Mouse (Mus musculus): ENCODE measurements around the gene Lrrc28.

The Lrrc28 gene

GRCm38 (mm10) chr7:67486417-67486816 lies 158.7 kb downstream of the Lrrc28 start:
- no peak for DNase-seq

- DNase-seq, result no peak
Observed at GRCm38 (mm10) chr7:67483698-67484097, 161.4 kb downstream of the Lrrc28 start.

- DNase-seq, result peak; percentile 60 to 80
Observed at GRCm38 (mm10) chr7:67479576-67480413, 165.3 kb downstream of the Lrrc28 start.

GRCm38 (mm10) chr7:67479168-67479567 lies 165.9 kb downstream of the Lrrc28 start:
- peak in 1 of 2 experiments; percentile 41 for DNase-seq

DNA sequence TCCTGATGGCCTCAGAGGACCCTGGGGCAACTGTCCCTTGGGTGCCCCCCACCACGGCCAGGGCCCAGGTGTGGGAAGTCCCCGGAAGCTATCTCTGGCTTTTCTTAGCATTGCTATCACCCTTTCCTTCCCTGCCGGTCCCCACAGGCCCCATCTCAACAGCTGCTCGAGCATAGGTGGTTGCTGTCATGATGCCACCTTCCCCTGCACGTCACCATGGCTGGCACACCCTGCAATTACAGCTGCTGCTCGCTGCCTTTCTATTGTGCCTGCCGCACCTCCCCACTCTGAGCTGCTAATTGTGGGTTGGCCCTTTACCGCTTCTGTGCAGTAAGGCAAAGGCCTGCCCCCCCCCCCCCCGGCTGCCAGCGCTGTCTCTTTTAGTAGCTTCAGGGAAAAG lies 167.1 kb downstream of the Lrrc28 start:
- peak in 1 of 2 experiments; percentile 23 for DNase-seq

GRCm38 (mm10) chr7:67471295-67471694 lies 173.8 kb downstream of the Lrrc28 start:
- peak; percentile 82 to 87 for DNase-seq

DNA sequence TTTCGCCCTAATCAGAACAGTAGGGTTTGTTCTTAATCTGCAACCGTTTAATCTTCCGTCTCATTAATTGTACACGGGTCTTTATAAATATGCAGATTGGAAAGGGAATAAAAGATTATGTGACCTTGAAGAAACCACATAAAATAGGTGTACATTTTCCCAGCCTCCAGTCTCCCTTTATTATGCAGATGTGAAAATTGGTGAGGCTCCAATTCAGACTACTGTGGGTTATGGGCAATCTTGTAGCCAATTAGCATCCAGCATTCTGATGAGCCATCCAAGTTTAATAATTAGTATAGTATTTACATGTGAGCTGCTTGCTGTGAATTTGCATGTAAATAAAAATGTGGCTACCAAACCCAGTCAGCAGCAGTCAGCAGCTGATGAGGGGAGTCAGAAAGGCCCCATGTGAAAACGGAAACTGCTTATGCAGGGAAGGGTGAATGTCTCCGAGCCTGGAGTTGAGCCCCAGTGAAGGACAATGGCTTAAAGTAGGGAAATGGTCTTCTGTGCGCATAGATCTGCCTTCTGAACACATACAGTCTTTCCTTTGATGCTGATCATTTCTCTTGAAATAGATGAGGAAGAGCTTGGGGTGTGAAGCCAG lies 176.2 kb downstream of the Lrrc28 start:
- DNase-seq, result no peak

DNA sequence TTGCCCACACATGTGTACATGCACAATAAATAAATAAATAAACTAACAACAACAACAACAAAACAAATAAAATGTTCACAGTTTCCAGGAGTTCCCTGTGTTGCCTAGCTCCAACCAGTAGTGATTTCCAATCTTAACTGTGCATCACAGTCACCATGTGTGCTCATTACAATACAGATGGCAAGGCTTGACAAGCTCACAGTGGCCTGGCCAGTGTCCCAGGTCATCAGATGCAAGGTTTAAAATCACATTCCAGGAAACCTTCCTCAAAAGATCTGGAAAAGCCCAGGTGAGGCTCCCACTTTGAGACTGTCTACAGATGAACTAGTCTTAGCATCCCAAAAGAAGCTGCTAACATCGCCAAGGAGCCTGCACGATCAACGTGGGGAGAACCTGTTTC lies 176.9 kb downstream of the Lrrc28 start:
- DNase-seq, result peak in 1 of 2 experiments; percentile 10

GRCm38 (mm10) chr7:67466322-67466721 lies 178.7 kb downstream of the Lrrc28 start:
- peak in 1 of 2 experiments; percentile 16 for DNase-seq

DNA sequence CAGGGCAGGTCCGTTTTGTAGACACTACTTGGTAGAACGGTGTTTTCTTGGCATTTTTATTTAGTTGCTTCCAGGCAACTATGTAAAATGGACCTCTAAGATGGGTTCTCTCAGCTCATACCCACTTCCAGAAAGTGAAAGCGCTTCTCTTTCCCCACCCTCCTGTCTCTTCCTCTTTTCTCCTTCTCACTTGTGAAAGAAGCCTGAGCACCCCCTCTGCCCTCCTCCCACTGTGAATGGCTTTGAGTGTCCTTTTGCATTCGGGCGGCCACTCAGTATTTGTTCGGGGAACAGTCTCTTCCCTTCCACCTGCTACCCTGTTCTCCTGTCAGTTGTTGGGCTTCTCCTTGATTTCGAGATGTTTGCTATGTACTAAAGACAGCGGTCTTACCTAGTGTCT lies 180.4 kb downstream of the Lrrc28 start:
- DNase-seq, result no peak

DNA sequence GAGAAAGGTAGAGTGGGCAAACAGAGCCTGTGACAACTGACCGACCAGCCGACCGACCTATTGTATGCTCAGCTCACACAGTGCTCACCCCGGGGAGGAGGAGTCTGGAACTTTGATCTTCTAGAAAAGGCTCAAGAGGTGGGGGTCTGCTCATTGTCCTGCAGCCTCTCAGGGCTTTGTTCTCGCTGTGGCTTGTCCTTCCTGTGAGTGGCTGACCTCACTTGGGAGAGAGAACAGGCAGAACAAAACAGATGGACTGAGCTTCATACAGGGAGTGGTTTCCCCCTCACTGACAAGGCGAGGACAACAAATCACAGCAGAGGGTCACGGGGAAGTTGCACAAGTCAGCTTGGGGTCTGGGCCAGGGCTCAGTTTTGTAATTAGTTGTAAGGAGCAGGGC lies 181.5 kb downstream of the Lrrc28 start:
- DNase-seq, result peak; percentile 78 to 87
